Mouse (Mus musculus) hindbrain, postnatal 0 days (tissue): ENCODE measurements around the gene Slc28a1. TPM values are rescaled to one million over a fixed set of nuclear protein-coding genes. Genes with fewer than 3 reads are reported as not detected.
"Not testable (repeated sequence)": the region's sequence is repeated elsewhere in the genome, so short reads cannot be mapped to it uniquely, and the experiment has no call there.

Experiments
- ATAC-seq: fragments of 200-750 bp; cut with Nextera tagmentation; 2 replicates; pipeline ENCODE4 v1.8.0; 2017; ENCODE audit warnings: mild to moderate bottlenecking, moderate TSS enrichment, moderate library complexity
- DNase-seq: peaks from one replicate; pipeline ENCODE4 v3.0.0-alpha.2; 2015; ENCODE audit warnings: low spot score
- H3K27ac ChIP-seq: fragments of 300-500 bp; sonication (generic); 2 replicates; pipeline ENCODE4 v1.5.1; 2014; ENCODE audit warnings: mild to moderate bottlenecking
- H3K27me3 ChIP-seq: fragments of 300-500 bp; sonication (generic); 2 replicates; pipeline ENCODE4 v1.6.1; 2014; ENCODE audit warnings: low read length, mixed read lengths; ENCODE audit not compliant: insufficient read depth
- H3K36me3 ChIP-seq: fragments of 300-500 bp; sonication (generic); 2 replicates; pipeline ENCODE4 v1.6.1; 2014; ENCODE audit warnings: low read length, mixed read lengths; ENCODE audit not compliant: insufficient read depth
- H3K4me1 ChIP-seq: fragments of 300-500 bp; sonication (generic); 2 replicates; pipeline ENCODE4 v1.6.1; 2014; ENCODE audit warnings: antibody characterized with exemption, low read length, mixed read lengths; ENCODE audit not compliant: insufficient read depth
- H3K4me2 ChIP-seq: fragments of 300-500 bp; sonication (generic); 2 replicates; pipeline ENCODE4 v1.6.1; 2014; ENCODE audit warnings: low read depth, mild to moderate bottlenecking, low read length, moderate library complexity, mixed read lengths
- H3K4me3 ChIP-seq: fragments of 300-500 bp; sonication (generic); 2 replicates; pipeline ENCODE4 v1.5.1; 2014; ENCODE audit warnings: low read length
- H3K9ac ChIP-seq: fragments of 300-500 bp; sonication (generic); replicated peaks from 2 replicates; pipeline ENCODE4 v1.6.1; 2014; ENCODE audit warnings: mild to moderate bottlenecking, low read length, moderate library complexity, mixed read lengths
- H3K9me3 ChIP-seq: fragments of 300-500 bp; sonication (generic); 2 replicates; pipeline ENCODE4 v1.6.1; 2016; ENCODE audit warnings: low read length, mixed read lengths
- CTCF ChIP-seq: IDR thresholded peaks from 2 replicates; pipeline ENCODE4 v1.5.1; 2016; ENCODE audit warnings: antibody characterized with exemption, control low read depth, low read depth
- WGBS: fragments of 180-500 bp; shearing (Covaris S2); extraction: QIAGEN DNeasy Blood & Tissue Kit; methylation state at CpG from one replicate; pipeline ENCODE4 v1.1.7; 2014; 5-methylcytosine and 5-hydroxymethylcytosine counted together
- polyA plus RNA-seq: library from polyadenylated mRNA; unstranded; fragments of >200 nt; fragmentation: Nextera tagmentation; extraction: Ambion mirVana; gene quantifications from 2 replicates; pipeline ENCODE4 v1.2.1, GENCODE M21; 2015
- total RNA-seq: library from RNA; depleted of rRNA; stranded (reverse); fragments of >200 nt; gene quantifications from 2 replicates; pipeline ENCODE4 v1.2.3, GENCODE M21; 2014

Slc28a1 gene
- total and polyA plus RNA-seq, 2 experiments from 2014 or later = 0.10 to 0.47 TPM

- Histone ChIP-seq H3K27ac (no peak overlapping the region), H3K9me3 (no peaks in the 10 kb centered on the region), H3K36me3 (no peaks in the 10 kb centered on the region), H3K9ac (no peak overlapping the region), H3K4me1 (no peaks in the 10 kb centered on the region), H3K27me3 (no peaks in the 10 kb centered on the region), H3K4me2 (no peak overlapping the region), H3K4me3 (no peak overlapping the region)
- no peak for DNase-seq
- 77% methylated on average over 9 of the region's 9 CpGs for WGBS
- ATAC-seq = no peak
- no peak for TF ChIP-seq CTCF
Observed at GRCm38 (mm10) chr7:81189180-81189579, 74.6 kb downstream of the Slc28a1 start.

GRCm38 (mm10) chr7:81195509-81195908 lies 80.9 kb downstream of the Slc28a1 start:
- no peaks in the 10 kb centered on the region for H3K27me3 ChIP-seq
- ATAC-seq (no peak), DNase-seq (no peak)
- no peak overlapping the region for H3K4me2 ChIP-seq
- no peak overlapping the region for H3K4me3 ChIP-seq
- H3K9ac ChIP-seq = no peak overlapping the region
- no peak overlapping the region for H3K27ac ChIP-seq
- TF ChIP-seq CTCF = no peak
- WGBS = 61% methylated on average over 4 of the region's 4 CpGs
- H3K4me1 ChIP-seq = no peaks in the 10 kb centered on the region
- H3K36me3 ChIP-seq = no peaks in the 10 kb centered on the region
- no peaks in the 10 kb centered on the region for H3K9me3 ChIP-seq

GRCm38 (mm10) chr7:81196796-81197195 lies 82.2 kb downstream of the Slc28a1 start:
- H3K9ac ChIP-seq = no peak overlapping the region
- ATAC-seq (no peak), DNase-seq (no peak)
- no peaks in the 10 kb centered on the region for H3K27me3 ChIP-seq
- TF ChIP-seq CTCF = no peak
- no peaks in the 10 kb centered on the region for H3K9me3 ChIP-seq
- no peaks in the 10 kb centered on the region for H3K36me3 ChIP-seq
- H3K4me2 ChIP-seq = no peak overlapping the region
- H3K4me1 ChIP-seq = no peaks in the 10 kb centered on the region
- H3K4me3 ChIP-seq = no peak overlapping the region
- 79% methylated on average over 3 of the region's 3 CpGs for WGBS
- H3K27ac ChIP-seq = no peak overlapping the region

GRCm38 (mm10) chr7:81198538-81198937 lies 83.9 kb downstream of the Slc28a1 start:
- no peaks in the 10 kb centered on the region for H3K27me3 ChIP-seq
- DNase-seq (no peak), ATAC-seq (no peak)
- WGBS = 31% methylated on average over 4 of the region's 4 CpGs
- H3K4me3 ChIP-seq = no peak overlapping the region
- no peaks in the 10 kb centered on the region for H3K36me3 ChIP-seq
- H3K4me2 ChIP-seq = no peak overlapping the region
- H3K9me3 ChIP-seq = no peaks in the 10 kb centered on the region
- TF ChIP-seq CTCF = no peak
- H3K9ac ChIP-seq = no peak overlapping the region
- no peaks in the 10 kb centered on the region for H3K4me1 ChIP-seq
- H3K27ac ChIP-seq = no peak overlapping the region

GRCm38 (mm10) chr7:81199109-81199508 lies 84.5 kb downstream of the Slc28a1 start:
- no peaks in the 10 kb centered on the region for H3K27me3 ChIP-seq
- H3K36me3 ChIP-seq = no peaks in the 10 kb centered on the region
- ATAC-seq (no peak), DNase-seq (no peak)
- 66% methylated on average over 5 of the region's 5 CpGs for WGBS
- H3K4me2 ChIP-seq = no peak overlapping the region
- H3K4me3 ChIP-seq = no peak overlapping the region
- no peaks in the 10 kb centered on the region for H3K4me1 ChIP-seq
- no peak overlapping the region for H3K9ac ChIP-seq
- no peak overlapping the region for H3K27ac ChIP-seq
- TF ChIP-seq CTCF = no peak
- no peaks in the 10 kb centered on the region for H3K9me3 ChIP-seq

GRCm38 (mm10) chr7:81199757-81200156 lies 85.2 kb downstream of the Slc28a1 start:
- H3K9ac ChIP-seq = no peak overlapping the region
- no peak overlapping the region for H3K4me3 ChIP-seq
- WGBS = 57% methylated on average over 4 of the region's 4 CpGs
- no peaks in the 10 kb centered on the region for H3K9me3 ChIP-seq
- H3K36me3 ChIP-seq = no peaks in the 10 kb centered on the region
- DNase-seq (no peak), ATAC-seq (no peak)
- TF ChIP-seq CTCF = no peak
- H3K27ac ChIP-seq = no peak overlapping the region
- H3K27me3 ChIP-seq = no peaks in the 10 kb centered on the region
- H3K4me1 ChIP-seq = no peaks in the 10 kb centered on the region
- no peak overlapping the region for H3K4me2 ChIP-seq

GRCm38 (mm10) chr7:81202389-81202788 lies 87.8 kb downstream of the Slc28a1 start:
- DNase-seq (no peak), ATAC-seq (no peak)
- H3K27me3 ChIP-seq = no peaks in the 10 kb centered on the region
- 59% methylated on average over 5 of the region's 5 CpGs for WGBS
- no peaks in the 10 kb centered on the region for H3K9me3 ChIP-seq
- H3K36me3 ChIP-seq = no peaks in the 10 kb centered on the region
- TF ChIP-seq CTCF = no peak
- H3K9ac ChIP-seq = no peak overlapping the region
- H3K4me1 ChIP-seq = no peaks in the 10 kb centered on the region
- H3K4me3 ChIP-seq = no peak overlapping the region
- H3K27ac ChIP-seq = no peak overlapping the region
- H3K4me2 ChIP-seq = no peak overlapping the region

- H3K4me3 ChIP-seq, DNase-seq, ATAC-seq, H3K4me2 ChIP-seq, H3K36me3 ChIP-seq, H3K9me3 ChIP-seq, H3K27me3 ChIP-seq, H3K4me1 ChIP-seq, H3K27ac ChIP-seq, H3K9ac ChIP-seq: not testable (repeated sequence)
- 88% methylated on average over 10 of the region's 10 CpGs for WGBS
Observed at GRCm38 (mm10) chr7:81203576-81203975, 89.0 kb downstream of the Slc28a1 start.
